Mouse (Mus musculus) neural tube, embryonic 10.5 days (tissue): ENCODE measurements around the gene Olfr875.

Source experiments
- DNase-seq: peaks from one replicate; pipeline ENCODE4 v3.0.0-alpha.2; 2017; ENCODE audit warnings: low spot score; ENCODE audit errors: extremely low spot score

Olfr875 gene

DNA sequence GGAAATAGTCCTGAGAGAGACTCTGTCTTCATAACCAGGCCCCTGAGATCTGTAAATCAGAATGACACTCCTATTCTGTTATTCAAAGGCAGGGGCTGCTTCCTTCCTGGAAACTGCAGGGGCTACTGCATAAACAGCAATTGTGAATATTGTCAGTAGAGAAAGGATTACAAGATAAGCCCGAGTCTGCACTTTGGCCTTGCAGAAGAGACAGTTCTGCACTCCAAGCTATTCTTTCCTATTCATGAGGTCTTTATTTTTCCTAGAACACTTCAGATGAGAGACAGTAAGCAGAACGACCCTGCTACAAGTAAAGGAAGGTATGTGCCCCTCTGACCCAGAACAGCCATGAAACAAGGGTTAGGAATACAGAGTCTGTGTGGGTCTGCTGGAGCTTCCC lies at the start of gene Olfr875:
TSS of gene Olfr875 (plus strand) at position 99 of the 400 bp plus-strand sequence.
- no peak for DNase-seq

DNA sequence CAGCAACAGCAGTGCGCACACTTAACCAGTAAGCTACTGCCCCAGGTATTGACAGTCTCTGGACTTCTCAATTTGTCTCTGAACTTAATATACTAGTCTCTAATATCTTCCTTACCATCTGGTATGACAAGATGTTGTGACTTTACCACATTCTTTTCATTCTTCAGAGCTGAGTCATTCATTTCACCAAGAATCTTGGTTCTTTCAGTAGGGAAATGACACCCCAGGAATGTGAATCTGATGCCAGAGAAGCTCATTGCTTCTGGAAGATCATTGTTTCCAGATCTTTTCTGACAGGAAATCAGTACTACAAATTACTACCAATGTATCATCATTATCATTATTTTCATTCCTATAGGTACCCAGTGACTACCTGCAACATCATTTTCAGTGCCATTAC lies 37.3 kb upstream of the Olfr875 start:
- no peak for DNase-seq

GRCm38 (mm10) chr9:37744806-37745205 lies 26.9 kb upstream of the Olfr875 start, which contains the start of gene Olfr874:
Gene Olfr874, plus strand, starts transcription at chr9:37745106.
- DNase-seq: no peak

DNA sequence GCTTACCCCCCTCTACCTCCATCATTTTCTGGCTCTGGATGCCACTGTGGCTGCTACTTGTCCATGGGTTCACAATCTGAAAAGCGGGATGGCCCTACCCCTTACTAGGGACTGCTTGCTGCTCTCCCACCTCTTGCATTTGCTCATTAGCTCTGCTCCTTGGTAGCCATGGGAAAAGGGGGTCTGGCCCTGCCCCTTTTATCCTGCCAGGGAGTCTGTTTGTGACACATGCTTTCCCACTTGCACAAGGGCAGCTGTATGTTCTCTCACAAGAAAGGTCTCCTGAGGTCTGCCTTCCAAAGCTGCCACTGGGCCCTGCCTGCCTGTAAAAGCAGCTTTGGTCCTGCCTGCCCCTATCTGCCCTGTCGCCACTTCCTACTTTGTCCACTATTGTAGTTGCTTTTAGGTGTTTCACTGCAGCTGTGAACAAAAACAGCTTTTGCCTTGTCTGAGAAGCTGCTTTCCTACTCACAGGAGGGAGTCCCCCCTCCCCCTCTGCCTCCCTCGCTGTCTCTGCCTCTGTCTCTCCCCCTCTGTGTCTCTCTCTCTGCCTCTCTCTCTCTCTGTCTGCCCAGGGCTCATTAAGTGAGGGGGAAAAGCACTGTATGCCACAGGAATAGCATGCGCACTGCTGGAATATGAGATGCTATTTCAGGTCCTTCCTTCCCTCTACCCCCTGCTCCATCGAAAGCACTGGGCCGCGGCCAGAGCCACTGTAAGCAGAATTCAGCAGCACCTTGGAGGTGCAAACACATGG lies 21.2 kb upstream of the Olfr875 start:
- peak; percentile 14 for DNase-seq

DNA sequence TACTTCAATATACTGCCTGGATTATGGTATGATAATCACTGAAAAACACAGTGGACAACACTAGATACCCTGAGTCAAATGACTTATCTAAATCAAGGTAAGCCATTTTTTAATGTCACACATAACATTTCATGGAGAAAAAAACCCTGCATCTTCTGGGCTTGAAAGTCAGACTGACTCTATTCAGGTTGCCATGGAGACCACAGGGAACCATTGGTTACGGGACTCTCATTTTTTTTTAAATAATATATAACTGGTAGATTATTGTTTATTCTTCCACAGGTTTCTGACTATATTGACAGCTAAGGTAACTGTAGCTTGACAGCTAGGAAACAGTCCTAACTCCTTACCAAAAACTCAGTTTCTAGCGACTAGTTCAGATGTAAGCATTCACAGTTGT lies 20.2 kb upstream of the Olfr875 start:
- no peak for DNase-seq

DNA sequence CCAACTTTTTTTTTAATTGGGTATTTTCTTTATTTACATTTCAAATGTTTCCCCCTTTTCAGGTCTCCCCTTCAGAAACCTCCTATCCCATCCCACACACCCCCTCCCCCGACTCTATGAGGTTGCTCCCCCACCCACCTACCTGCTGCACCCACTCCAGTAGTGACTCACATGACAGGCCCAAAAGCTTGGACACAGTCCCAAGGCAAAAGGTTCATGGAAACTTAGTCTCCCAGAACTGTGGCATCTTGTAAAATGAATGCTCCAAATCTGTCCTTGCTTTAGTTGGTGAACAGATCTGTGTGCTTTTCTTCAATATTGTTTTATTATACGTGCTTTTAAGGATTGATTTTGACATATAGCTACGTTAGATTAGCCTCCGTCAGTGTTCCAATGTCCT lies 19.7 kb upstream of the Olfr875 start:
- no peak for DNase-seq

DNA sequence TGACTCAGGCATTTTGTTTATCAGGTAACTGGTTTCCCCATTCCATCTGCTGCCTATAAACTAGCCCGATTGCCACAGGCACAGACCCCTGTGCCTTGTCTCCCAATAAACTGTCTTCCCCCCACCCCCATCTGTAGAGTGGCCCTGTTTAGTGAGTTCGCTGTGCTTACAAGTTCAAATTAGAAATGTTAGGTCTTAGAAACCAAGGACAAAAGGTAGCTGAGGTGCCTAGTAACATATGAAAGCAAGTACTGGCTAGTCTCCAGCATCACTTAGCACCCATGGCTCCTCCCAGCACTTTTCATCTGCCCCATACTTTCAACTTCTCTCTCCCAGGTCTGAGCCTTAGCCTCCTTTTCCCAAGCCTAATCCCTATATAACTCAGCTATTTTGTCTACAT lies 9.9 kb upstream of the Olfr875 start:
- no peak for DNase-seq

- no peak for DNase-seq
Measured at GRCm38 (mm10) chr9:37762541-37762940, 9.1 kb upstream of the Olfr875 start.

GRCm38 (mm10) chr9:37770661-37771060 lies 996 bp upstream of the Olfr875 start:
- no peak for DNase-seq

DNA sequence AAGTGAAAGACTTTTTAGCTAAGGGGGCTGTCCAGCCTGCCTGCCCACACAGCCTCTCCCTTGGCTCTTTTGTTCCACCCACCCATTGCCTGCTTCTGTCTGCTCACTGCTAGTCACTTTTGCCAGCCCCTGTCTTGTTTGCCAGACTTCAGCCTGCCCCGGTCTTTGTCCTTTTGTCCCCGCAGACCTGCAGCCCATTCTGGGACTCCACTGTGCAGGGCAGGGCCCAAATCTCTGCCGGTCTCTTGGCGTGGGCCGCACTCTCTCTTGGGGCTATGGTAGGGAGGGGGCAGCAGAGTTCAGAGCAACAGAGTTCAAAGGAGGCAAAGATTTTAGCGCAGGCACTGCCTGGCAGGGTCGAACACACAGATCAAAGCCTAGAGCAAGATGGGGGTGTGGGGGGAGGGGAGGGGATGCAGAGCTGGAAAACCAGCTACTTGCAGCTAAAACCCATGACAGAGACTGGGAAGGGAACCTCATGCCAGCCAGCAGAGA lies 11.2 kb downstream of the Olfr875 start:
- peak; percentile 77 for DNase-seq

- peak; percentile 34 for DNase-seq
Measured at GRCm38 (mm10) chr9:37783394-37784387, 12.0 kb downstream of the Olfr875 start.

DNA sequence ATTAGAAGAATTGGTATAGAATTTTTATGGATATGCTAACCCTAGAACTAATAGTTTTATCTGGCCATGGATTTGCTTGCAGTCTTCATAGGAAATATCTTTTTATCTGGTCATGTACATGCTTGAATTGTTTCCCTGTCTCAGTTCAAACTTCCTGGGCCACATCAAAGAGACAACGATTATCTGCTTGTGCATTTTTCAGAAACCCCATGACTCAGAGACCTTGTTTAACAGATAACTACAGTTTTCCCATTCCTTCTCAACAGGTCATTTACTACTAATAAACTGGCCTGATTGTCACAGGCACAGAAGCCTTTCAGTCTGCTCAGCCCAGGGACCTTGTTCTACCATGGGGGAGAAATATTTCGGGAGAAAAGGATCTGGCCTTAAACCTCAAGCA lies 14.8 kb downstream of the Olfr875 start:
- no peak for DNase-seq

DNA sequence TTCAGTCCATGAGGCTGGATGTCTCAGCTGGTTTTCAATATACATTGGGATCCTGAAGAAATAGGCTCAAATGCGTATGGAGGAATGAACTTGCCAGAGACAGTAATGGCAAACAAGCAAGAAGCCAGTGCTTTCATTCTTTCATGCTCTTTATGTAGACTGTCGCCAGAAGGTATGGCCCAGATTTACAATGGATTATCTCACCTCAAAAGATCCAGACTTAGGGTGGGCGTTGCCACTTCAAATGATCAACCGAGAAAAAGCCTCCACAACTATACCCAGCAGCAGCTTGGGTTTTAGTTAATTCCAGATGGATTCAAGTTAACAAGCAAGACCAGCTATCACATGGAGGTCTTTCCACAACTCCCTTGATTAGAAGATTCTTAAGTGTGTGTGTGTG lies 30.4 kb downstream of the Olfr875 start:
- DNase-seq: no peak

DNA sequence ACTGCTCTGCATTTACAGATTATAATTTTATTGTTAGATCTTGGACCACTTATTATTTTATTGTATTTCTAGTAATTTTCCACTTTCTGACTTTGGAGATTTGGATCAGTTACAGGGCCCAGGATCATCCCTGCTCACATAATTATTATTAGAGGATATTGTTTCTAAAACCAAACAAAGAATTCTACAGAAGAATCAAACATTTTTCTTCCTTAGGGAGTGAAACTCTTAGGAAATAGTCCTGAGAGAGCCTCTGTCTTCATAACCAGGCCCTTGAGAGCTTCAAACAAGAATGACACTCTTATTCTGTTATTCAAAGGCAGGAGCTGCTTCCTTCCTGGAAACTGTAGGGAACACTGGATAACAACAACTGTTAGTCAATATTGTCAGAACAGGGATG lies 31.1 kb downstream of the Olfr875 start, which contains the start of gene Olfr876:
TSS of gene Olfr876 (plus strand) at position 301 of the 400 bp plus-strand sequence.
- DNase-seq: no peak

DNA sequence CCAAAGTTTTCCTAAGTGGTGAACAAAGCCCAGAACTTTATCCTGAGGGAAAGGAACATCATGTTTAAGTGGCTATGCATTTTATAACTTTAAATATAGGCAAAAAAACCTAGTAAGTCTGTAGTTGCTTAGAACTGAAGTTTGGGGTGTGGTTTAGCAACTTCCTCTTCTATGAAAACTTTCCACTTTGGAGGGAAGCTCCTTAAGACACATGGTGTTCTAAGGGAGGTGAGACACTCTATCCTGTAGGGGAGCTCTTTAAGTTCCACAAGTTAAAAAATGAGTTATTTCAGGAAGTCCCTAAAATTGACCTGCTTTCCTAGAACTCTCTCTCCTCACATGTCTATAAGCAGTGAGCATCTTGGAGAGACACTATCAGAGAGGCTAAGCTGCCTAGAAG lies 35.6 kb downstream of the Olfr875 start:
- no peak for DNase-seq

DNA sequence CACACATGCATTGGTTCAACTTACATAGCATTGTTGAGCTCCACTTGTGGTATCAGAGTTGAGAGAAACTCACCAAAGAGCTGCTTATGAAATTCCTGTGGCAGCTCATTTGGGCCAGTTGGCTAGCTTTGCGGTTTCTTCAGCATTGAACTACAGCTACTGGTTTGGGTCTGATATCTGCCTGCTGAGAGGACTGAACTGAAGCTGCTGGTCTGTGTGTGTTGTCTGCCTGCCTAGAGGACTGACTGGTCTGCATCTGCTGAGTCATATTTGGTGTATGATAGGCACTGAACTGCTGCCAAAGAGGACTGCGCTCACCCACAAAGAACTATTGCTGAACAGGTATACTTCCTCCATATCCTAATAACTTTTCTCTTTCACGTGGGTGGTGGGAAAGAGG lies 36.8 kb downstream of the Olfr875 start:
- DNase-seq: no peak

GRCm38 (mm10) chr9:37808976-37809375 lies 37.3 kb downstream of the Olfr875 start:
- no peak for DNase-seq

DNA sequence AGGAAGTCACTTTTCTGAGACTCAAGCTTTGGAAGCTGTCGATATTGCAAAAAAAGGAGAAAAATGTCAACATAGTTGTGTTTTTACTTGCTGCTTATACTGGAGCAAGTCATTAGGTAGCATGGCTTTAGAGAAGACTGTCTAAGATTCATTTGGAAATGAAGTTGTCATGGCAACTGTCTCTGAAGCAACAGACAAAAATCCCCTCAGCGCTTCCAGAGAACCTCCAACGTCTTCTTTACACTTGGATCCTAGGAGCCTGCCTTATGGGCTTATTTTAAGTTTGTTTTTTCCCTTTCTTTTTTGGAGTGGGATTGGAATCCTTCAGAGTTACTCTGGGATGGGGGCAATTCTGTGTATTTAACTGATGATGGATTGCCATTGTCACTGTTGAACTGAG lies 43.0 kb downstream of the Olfr875 start:
- no peak for DNase-seq
